Mouse (Mus musculus): Measurements from ENCODE around the gene Bub1.

DNA sequence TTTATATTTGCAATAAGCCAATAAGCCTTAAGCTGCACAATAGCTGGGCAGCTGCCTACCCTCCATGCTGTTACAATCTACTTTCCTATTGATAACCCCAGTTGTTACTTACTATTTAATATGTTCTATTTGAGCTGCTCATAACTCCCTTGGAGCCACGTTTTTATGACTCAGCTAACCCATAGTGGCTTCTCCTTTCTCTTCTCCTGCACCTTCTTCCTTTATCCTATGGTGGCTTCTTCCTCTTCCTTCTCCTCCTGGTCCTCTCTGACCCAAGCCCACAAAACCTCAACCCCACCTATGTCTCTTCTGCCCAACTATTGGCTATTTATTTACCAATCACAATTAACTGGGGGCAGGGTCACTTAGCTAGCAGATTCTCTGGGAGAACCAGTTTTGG lies 14.9 kb upstream of the Bub1 start:
- no peak for TF ChIP-seq CTCF (IDR thresholded peaks at IDR 0.05; ENCODE audit: low read depth, low read length)
- no peak for TF ChIP-seq POLR2A (IDR thresholded peaks at IDR 0.05; ENCODE audit: borderline replicate concordance, low read depth, low read length)
